Mouse (Mus musculus) liver, embryonic 18 days (tissue): Measurements from ENCODE around the gene Cdhr2. TPM values are rescaled to one million over a fixed set of nuclear protein-coding genes. Genes with fewer than 3 reads are reported as not detected.

Experiments
- polyA plus RNA-seq: library from polyadenylated mRNA; depleted of rRNA; stranded (reverse); fragments of >200 nt; gene quantifications from 2 replicates; pipeline ENCODE4 v1.2.3, GENCODE M21; 2012; rRNA removed

Cdhr2 gene
- 9.8 and 10.2 TPM in 2 replicates for polyA plus RNA-seq

DNA sequence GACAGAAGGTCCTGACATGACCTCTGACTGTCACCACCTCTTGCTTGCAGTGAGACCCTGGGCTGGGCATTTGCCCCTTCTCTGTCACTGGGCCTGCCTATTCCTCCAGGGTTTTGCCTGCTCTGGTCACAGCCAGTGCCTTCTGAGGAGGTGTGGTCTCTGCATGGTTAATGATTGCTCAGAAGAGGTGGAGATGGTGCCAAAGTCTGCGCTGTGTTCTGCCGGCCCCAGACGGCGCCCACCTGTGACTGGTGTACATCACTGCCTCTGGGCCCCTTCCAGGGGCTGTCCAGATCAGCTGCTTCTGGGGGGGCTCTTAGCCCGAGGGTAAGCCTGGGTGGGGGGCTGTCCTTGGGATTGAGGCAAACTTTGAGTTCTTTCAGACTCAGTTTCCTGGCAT, at the start of gene Cdhr2:
TSS of gene Cdhr2 (plus strand) at position 219 of the 400 bp plus-strand sequence.

GRCm38 (mm10) chr13:54693558-54694347, 7.5 kb upstream of the Cdhr2 start, which contains the start of gene Rnf44:
Gene Rnf44, minus strand, starts transcription at chr13:54693907.

DNA sequence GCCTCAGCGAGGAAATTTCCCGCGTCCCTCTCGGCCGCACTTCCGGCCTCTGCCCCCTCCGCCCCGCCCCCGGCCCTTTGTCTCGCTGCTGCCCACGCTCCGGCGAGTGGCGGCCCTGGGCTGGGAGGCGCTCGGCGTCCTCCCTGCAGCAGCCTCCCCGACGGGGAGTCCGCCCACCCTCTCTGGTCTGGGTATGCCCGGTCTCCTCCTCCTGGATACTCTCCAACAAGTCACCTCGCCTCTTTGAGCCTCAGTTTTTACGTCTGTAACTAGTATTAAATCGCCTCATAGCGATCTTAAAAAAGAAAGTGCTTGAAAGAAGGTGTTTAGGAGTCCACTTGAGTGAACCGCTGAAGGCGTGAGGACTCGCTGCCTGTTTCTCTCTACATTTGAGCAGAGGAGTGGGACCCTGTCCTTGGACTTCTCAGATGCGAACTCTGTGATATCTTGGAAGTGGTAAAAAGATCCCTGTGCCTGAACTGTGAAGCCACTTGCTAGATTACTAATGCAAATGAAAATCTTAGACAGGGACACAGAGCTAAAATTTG, 48.7 kb downstream of the Cdhr2 start, which contains the start of gene Gprin1:
TSS of gene Gprin1 (minus strand) at position 11 of the 548 bp plus-strand sequence.

GRCm38 (mm10) chr13:54766192-54766768, 65.0 kb downstream of the Cdhr2 start, which contains the start of gene Sncb:
Gene Sncb, minus strand, starts transcription at chr13:54766595.

GRCm38 (mm10) chr13:54783698-54784097, 82.4 kb downstream of the Cdhr2 start, which contains the start of gene Eif4e1b:
Gene Eif4e1b, plus strand, starts transcription at chr13:54783998.

Other genes with a start within 250 kb of the Cdhr2 start
- gene Thoc3, start 232.6 kb upstream of the Cdhr2 start, polyA plus RNA-seq, result 12.3 and 12.7 TPM in 2 replicates
- 2.4 and 2.9 TPM in 2 replicates for gene Simc1, start 197.7 kb upstream of the Cdhr2 start, polyA plus RNA-seq
- 25.3 and 27.0 TPM in 2 replicates for gene 4833439L19Rik, start 136.0 kb upstream of the Cdhr2 start, polyA plus RNA-seq
- gene Arl10, start 126.4 kb upstream of the Cdhr2 start, polyA plus RNA-seq, result 8.0 and 8.1 TPM in 2 replicates
- 21.2 and 22.5 TPM in 2 replicates for gene Nop16, start 111.4 kb upstream of the Cdhr2 start, polyA plus RNA-seq
- 58.7 and 62.8 TPM in 2 replicates for gene Higd2a, start 111.3 kb upstream of the Cdhr2 start, polyA plus RNA-seq
- gene Cltb, start 90.1 kb upstream of the Cdhr2 start, polyA plus RNA-seq, result 9.7 and 9.9 TPM in 2 replicates
- 15.0 and 15.7 TPM in 2 replicates for gene Faf2, start 79.7 kb upstream of the Cdhr2 start, polyA plus RNA-seq
- 18.2 and 21.5 TPM in 2 replicates for gene Rnf44, start 7.6 kb upstream of the Cdhr2 start, polyA plus RNA-seq
- 0.01 and 0.04 TPM in 2 replicates for gene Gprin1, start 48.4 kb downstream of the Cdhr2 start, polyA plus RNA-seq
- gene Sncb, start 65.1 kb downstream of the Cdhr2 start, polyA plus RNA-seq, result not detected in 2 replicates
- not detected in 2 replicates for gene Eif4e1b, start 82.5 kb downstream of the Cdhr2 start, polyA plus RNA-seq
- 0.71 and 0.74 TPM in 2 replicates for gene Tspan17, start 87.9 kb downstream of the Cdhr2 start, polyA plus RNA-seq
- 0.44 and 0.52 TPM in 2 replicates for gene Unc5a, start 247.9 kb downstream of the Cdhr2 start, polyA plus RNA-seq